Mouse (Mus musculus): Measurements from ENCODE around the gene Shank2. TPM values are rescaled to one million over a fixed set of nuclear protein-coding genes. Genes with fewer than 3 reads are reported as not detected.

The Shank2 gene
- total and polyA plus RNA-seq, 3 experiments, result not detected

GRCm38 (mm10) chr7:144055188-144055587, 53.5 kb downstream of the Shank2 start:
- dilution Hi-C loops (cut with MboI; ENCODE audit: extremely low pct_ligation_motif_present, extremely low pct_unique_long_range_greater_than_20kb, low sequenced_read_pairs), result no loop called here
- TF ChIP-seq NRF1 (IDR thresholded peaks at IDR 0.05; ENCODE audit: low read depth, low read length) (no peak), MEF2A (IDR thresholded peaks at IDR 0.05; ENCODE audit: borderline replicate concordance, low read depth, low read length) (no peak), POLR2AphosphoS2 (IDR thresholded peaks at IDR 0.05; ENCODE audit: low read depth, low read length) (no peak), ZC3H11A (IDR thresholded peaks at IDR 0.05; ENCODE audit: low read depth, low read length) (no peak), HCFC1 (IDR thresholded peaks at IDR 0.05; ENCODE audit: low read depth, low read length) (no peak), MXI1 (IDR thresholded peaks at IDR 0.05; ENCODE audit: low read depth, low read length) (no peak), POLR2A (IDR thresholded peaks at IDR 0.05; ENCODE audit: low read depth, low read length) (no peak), RCOR1 (conservative IDR thresholded peaks at IDR 0.05; ENCODE audit: low read depth, low read length) (no peak), GABPA (IDR thresholded peaks at IDR 0.05; ENCODE audit: insufficient replicate concordance, low read depth, low read length) (no peak), ETS1 (conservative IDR thresholded peaks at IDR 0.05; ENCODE audit: low read depth, low read length) (no peak), KAT2A (IDR thresholded peaks at IDR 0.05; ENCODE audit: insufficient replicate concordance, low read length) (no peak), CTCF (conservative IDR thresholded peaks at IDR 0.05 in 1 of 2, IDR thresholded peaks at IDR 0.05 in 1 of 2; ENCODE audit: low read depth in 2 of 2, low read length in 2 of 2) (no peak), BHLHE40 (IDR thresholded peaks at IDR 0.05; ENCODE audit: low read depth, low read length) (no peak), ZKSCAN1 (IDR thresholded peaks at IDR 0.05; ENCODE audit: borderline replicate concordance, low read depth, low read length) (no peak), MAFK (IDR thresholded peaks at IDR 0.05; ENCODE audit: insufficient replicate concordance, low read length) (no peak)
- no peaks in the 10 kb centered on the region for H3K79me2 ChIP-seq (replicated peaks; ENCODE audit: control insufficient read depth, extremely low read depth, insufficient read depth, poor library complexity, severe bottlenecking)

DNA sequence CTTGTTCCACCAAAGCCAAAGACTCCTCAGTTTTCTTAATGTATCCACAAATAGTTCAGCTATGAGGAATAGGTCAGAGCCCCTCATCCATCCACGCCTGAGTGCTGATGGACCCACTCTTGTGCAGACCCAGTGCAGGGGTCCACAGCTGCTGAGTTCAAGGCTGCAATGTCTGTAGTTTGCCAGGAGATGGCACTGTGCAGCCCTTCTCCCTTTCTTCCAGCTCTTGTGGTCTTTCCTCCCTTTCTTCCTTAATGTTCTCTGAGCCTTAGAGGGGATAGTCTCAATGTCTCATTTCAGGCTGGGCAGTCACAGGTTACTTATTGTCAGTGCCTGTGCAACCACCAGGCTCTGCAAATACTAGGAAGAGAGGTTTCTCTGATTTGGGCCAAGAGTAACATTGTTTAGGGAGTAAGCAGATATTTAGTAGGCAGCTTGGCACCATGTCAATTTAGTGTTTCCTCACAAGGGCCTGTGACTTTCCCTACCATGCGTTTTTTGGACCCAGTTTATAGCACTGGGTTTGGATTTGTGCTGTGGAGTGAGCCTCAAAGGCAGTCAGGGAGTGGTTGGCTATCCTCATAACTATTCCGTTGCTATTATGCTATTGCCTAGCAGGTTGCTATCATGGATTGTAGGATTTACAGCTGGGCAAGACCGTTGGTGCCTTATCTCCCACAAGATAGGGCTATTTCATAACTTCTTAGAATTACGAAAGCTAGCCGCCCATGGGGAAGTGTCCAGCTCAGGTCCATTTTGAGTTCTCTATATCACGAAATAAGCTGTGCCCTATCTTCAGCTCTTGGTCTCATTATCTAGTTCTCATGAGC, 54.2 kb downstream of the Shank2 start:
- no peaks in the 10 kb centered on the region for H3K36me3 ChIP-seq (replicated peaks in 1 of 2; ENCODE audit: control insufficient read depth in 1 of 2, insufficient read depth in 1 of 2, low read length in 1 of 2)
- no peak overlapping the region for H3K27ac ChIP-seq (ENCODE audit: insufficient read depth, low read depth)
- in situ Hi-C loops (cut with MboI; ENCODE audit: low pct_ligation_motif_present, low pct_unique_long_range_greater_than_20kb, low sequenced_read_pairs), result no loop called here
- no peaks in the 10 kb centered on the region for H3K9me3 ChIP-seq (replicated peaks; ENCODE audit: low read length)
- H3K79me2 ChIP-seq (replicated peaks; ENCODE audit: control insufficient read depth, extremely low read depth, insufficient read depth, poor library complexity, severe bottlenecking), result no peaks in the 10 kb centered on the region
- H3K27me3 ChIP-seq (replicated peaks), result peaks cover 80% of the 10 kb centered on the region
- H3K9ac ChIP-seq (ENCODE audit: insufficient read depth, low read depth), result no peak overlapping the region
- H3K4me1 ChIP-seq (ENCODE audit: control insufficient read depth in 1 of 2, insufficient read depth in 2 of 2), result no peaks in the 10 kb centered on the region
- no peak overlapping the region for H3K4me3 ChIP-seq (replicated peaks in 1 of 3; ENCODE audit: low read depth in 2 of 3, low read length in 2 of 3, poor library complexity in 1 of 3)
- peak; percentile 21 for DNase-seq (ENCODE audit: extremely low read depth)
- TF ChIP-seq RCOR1 (conservative IDR thresholded peaks at IDR 0.05; ENCODE audit: low read depth, low read length) (no peak), TBP (conservative IDR thresholded peaks at IDR 0.05; ENCODE audit: low read depth, low read length) (no peak), TCF12 (IDR thresholded peaks at IDR 0.05; ENCODE audit: low read depth, low read length) (no peak), CTCF (conservative IDR thresholded peaks at IDR 0.05 in 1 of 2, IDR thresholded peaks at IDR 0.05 in 1 of 2; ENCODE audit: low read depth in 2 of 2, low read length in 2 of 2) (peak; percentile 59 to 65), RAD21 (IDR thresholded peaks at IDR 0.05; ENCODE audit: low read depth, low read length) (no peak), IRF4 (IDR thresholded peaks at IDR 0.05; ENCODE audit: low read depth, low read length) (no peak), PAX5 (IDR thresholded peaks at IDR 0.05; ENCODE audit: low read length) (no peak), USF2 (conservative IDR thresholded peaks at IDR 0.05; ENCODE audit: low read depth, low read length) (no peak), HCFC1 (IDR thresholded peaks at IDR 0.05; ENCODE audit: low read depth, low read length) (no peak), CHD2 (IDR thresholded peaks at IDR 0.05; ENCODE audit: low read length) (no peak), POLR2A (IDR thresholded peaks at IDR 0.05; ENCODE audit: low read depth, low read length) (no peak), GABPA (IDR thresholded peaks at IDR 0.05; ENCODE audit: insufficient replicate concordance, low read depth, low read length) (no peak), SMC3 (IDR thresholded peaks at IDR 0.05; ENCODE audit: low read depth, low read length) (peak; percentile 26; the same call in 1 of the 2 replicates)
- dilution Hi-C loops (cut with MboI; ENCODE audit: extremely low pct_ligation_motif_present, extremely low pct_unique_long_range_greater_than_20kb, low sequenced_read_pairs), result no loop called here
- H3K4me2 ChIP-seq (ENCODE audit: insufficient read depth, low read depth, poor library complexity, severe bottlenecking), result no peak overlapping the region

More at GRCm38 (mm10) chr7:144055188-144055587, 53.5 kb downstream of the Shank2 start:
- Histone ChIP-seq H3K27me3 (replicated peaks) (peaks cover 80% of the 10 kb centered on the region), H3K36me3 (replicated peaks in 1 of 2; ENCODE audit: control insufficient read depth in 1 of 2, insufficient read depth in 1 of 2, low read length in 1 of 2) (no peaks in the 10 kb centered on the region), H3K27ac (ENCODE audit: insufficient read depth, low read depth) (no peak overlapping the region), H3K4me1 (ENCODE audit: control insufficient read depth in 1 of 2, insufficient read depth in 2 of 2) (no peaks in the 10 kb centered on the region), H3K9me3 (replicated peaks; ENCODE audit: low read length) (no peaks in the 10 kb centered on the region), H3K4me2 (ENCODE audit: insufficient read depth, low read depth, poor library complexity, severe bottlenecking) (no peak overlapping the region), H3K4me3 (replicated peaks in 1 of 3; ENCODE audit: low read depth in 2 of 3, low read length in 2 of 3, poor library complexity in 1 of 3) (no peak overlapping the region), H3K9ac (ENCODE audit: insufficient read depth, low read depth) (no peak overlapping the region)
- in situ Hi-C loops (cut with MboI; ENCODE audit: low pct_ligation_motif_present, low pct_unique_long_range_greater_than_20kb, low sequenced_read_pairs), result no loop called here
- DNase-seq (ENCODE audit: extremely low read depth), result no peak
